Mouse (Mus musculus): ENCODE data around the gene Ice1.

DNA sequence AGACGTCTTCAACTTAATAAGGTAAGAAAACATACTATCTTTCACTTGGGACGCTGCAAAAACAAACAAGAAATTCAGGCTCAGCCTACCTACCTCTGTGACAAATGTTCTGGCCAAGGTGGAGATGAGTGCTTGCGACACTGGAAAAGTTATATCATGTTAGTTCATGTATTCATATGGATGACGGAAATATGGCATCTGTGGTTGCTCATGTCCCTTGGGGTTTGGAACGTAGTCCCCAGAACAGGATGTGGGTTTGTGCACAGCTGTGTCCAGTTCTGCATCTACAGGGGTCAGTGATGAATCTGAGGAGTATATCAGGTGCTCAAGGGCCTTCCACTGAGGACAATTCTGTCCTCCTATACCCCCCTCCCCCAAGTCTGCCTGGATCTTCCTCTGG is 40.3 kb upstream of the Ice1 start:
- no peak for TF ChIP-seq POLR2A (IDR thresholded peaks at IDR 0.05; ENCODE audit: borderline replicate concordance, extremely low read depth, low read depth, low read length)
- no peak for TF ChIP-seq CTCF (IDR thresholded peaks at IDR 0.05; ENCODE audit: insufficient read depth, low read length)

Data from lung, adult 2 months (tissue).